In the genomic region with DNA sequence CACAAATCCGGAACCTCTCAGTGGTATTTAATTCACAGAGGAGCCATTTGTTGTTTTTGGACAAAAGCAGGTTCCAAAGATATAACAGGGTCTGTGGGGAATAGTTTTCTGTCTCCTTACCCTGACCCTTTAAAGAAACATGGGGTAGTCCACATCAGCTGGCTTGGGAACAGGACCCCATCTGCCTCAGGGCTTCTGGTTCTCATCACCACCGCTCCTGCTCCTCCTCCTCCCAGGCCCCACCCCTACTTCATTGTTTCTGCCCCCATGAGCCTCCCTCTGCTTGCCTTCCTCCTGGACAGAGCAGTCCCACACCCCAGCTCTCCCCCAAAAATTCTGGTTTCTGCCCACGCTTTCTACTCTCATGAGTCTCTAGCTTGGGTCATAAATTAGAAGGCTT, we compare ENCODE assay signal across 19 mouse cellular contexts.
DNase-seq lines count a peak whose midpoint lies in the region; ATAC-seq and TF ChIP-seq lines count a peak whose summit lies in the region.
"Had no signal": no experiment of that assay in that cellular context is flagged by ENCODE, and none has a peak within 500 bp of the region (broad histone marks: within the 10 kb centered on the region; RNA-seq: fewer than 3 reads in every experiment).

No protein-coding gene starts in this region.

- no peak overlapping the region for H3K9ac ChIP-seq in heart, embryonic 12.5 days
- H3K9ac ChIP-seq in kidney, postnatal 0 days (ENCODE audit: low read depth, low read length) = no peak overlapping the region
- H3K9ac ChIP-seq: forebrain, embryonic 13.5 days; heart, embryonic 15.5 days; hindbrain, embryonic 13.5 days; limb, embryonic 12.5 days; liver, postnatal 0 days had no signal

- H3K4me2 ChIP-seq in heart, embryonic 12.5 days = no peak overlapping the region
- H3K4me2 ChIP-seq in kidney, postnatal 0 days (ENCODE audit: low read length) = no peak overlapping the region
- H3K4me2 ChIP-seq: forebrain, embryonic 13.5 days; heart, embryonic 15.5 days; hindbrain, embryonic 13.5 days; limb, embryonic 12.5 days; liver, embryonic 11.5 days; midbrain, embryonic 11.5 days had no signal

- peak; percentile 48 to 74 for DNase-seq in heart, adult 18-20 months
- peak; percentile 73 for DNase-seq in kidney, postnatal 0 days (ENCODE audit: low spot score)
- no peak for DNase-seq in kidney, postnatal 25 days
- DNase-seq in heart, postnatal 14 days = peak; percentile 26 to 34
- peak; percentile 34 to 49 for DNase-seq in kidney, postnatal 4 days
- DNase-seq in left cerebral cortex, adult 11 months (ENCODE audit: low spot score) = no peak
- DNase-seq in left cerebral cortex, adult 8-10 months (ENCODE audit: low spot score in 2 of 2) = no peak
- DNase-seq: adrenal gland, postnatal 36 days; cerebellum, adult 9-10 months; liver, postnatal 0 days; lung, postnatal 14 days had no signal

- WGBS in heart, embryonic 12.5 days = 70% methylated on average over 3 of the region's 3 CpGs
- WGBS in kidney, postnatal 0 days = 55% methylated on average over 3 of the region's 3 CpGs

- peaks cover 14% of the 10 kb centered on the region for H3K4me1 ChIP-seq in heart, embryonic 12.5 days (replicated peaks)
- 0 out of 2 replicates have a peak, but pooled peaks cover 5% of the 10 kb centered on the region for H3K4me1 ChIP-seq in kidney, postnatal 0 days (replicated peaks; ENCODE audit: insufficient read depth, low read length)
- H3K4me1 ChIP-seq: forebrain, embryonic 13.5 days; heart, embryonic 15.5 days; hindbrain, embryonic 13.5 days had no signal

- H3K27me3 ChIP-seq in heart, embryonic 12.5 days (replicated peaks) = no peaks in the 10 kb centered on the region
- no peaks in the 10 kb centered on the region for H3K27me3 ChIP-seq in kidney, postnatal 0 days (ENCODE audit: insufficient read depth, low read length)
- H3K27me3 ChIP-seq: forebrain, embryonic 13.5 days; heart, embryonic 15.5 days; hindbrain, embryonic 13.5 days; limb, embryonic 12.5 days had no signal

- no peak for ATAC-seq in heart, embryonic 12.5 days (ENCODE audit: insufficient number of reproducible peaks, low FRiP score)
- 0 out of 2 replicates have a peak, but pooled peaks have one; percentile 43 for ATAC-seq in kidney, postnatal 0 days (replicated peaks; ENCODE audit: low FRiP score, low read depth)
- ATAC-seq: forebrain, embryonic 13.5 days; liver, postnatal 0 days had no signal

- H3K4me3 ChIP-seq in heart, embryonic 12.5 days = no peak overlapping the region
- H3K4me3 ChIP-seq in kidney, postnatal 0 days (replicated peaks; ENCODE audit: low read depth, low read length) = no peak overlapping the region
- H3K4me3 ChIP-seq: forebrain, embryonic 13.5 days; heart, embryonic 15.5 days; hindbrain, embryonic 13.5 days; limb, embryonic 12.5 days had no signal

- H3K9me3 ChIP-seq in heart, embryonic 12.5 days (replicated peaks) = no peaks in the 10 kb centered on the region
- no peaks in the 10 kb centered on the region for H3K9me3 ChIP-seq in kidney, postnatal 0 days (replicated peaks; ENCODE audit: low read length)
- H3K9me3 ChIP-seq: forebrain, embryonic 13.5 days; heart, embryonic 15.5 days; hindbrain, embryonic 13.5 days; limb, embryonic 12.5 days had no signal

- no peak for TF ChIP-seq CTCF in kidney, postnatal 0 days (IDR thresholded peaks at IDR 0.05; ENCODE audit: low read depth)

- H3K27ac ChIP-seq in heart, embryonic 12.5 days (ENCODE audit: poor library complexity, severe bottlenecking) = no peak overlapping the region
- H3K27ac ChIP-seq in kidney, postnatal 0 days = no peak overlapping the region
- H3K27ac ChIP-seq: forebrain, embryonic 13.5 days; heart, embryonic 15.5 days; hindbrain, embryonic 13.5 days; limb, embryonic 12.5 days; stomach, postnatal 0 days had no signal

- H3K36me3 ChIP-seq in heart, embryonic 12.5 days = no peaks in the 10 kb centered on the region
- H3K36me3 ChIP-seq in kidney, postnatal 0 days (ENCODE audit: insufficient read depth, low read length) = no peaks in the 10 kb centered on the region
- H3K36me3 ChIP-seq: heart, embryonic 15.5 days; hindbrain, embryonic 13.5 days; limb, embryonic 12.5 days had no signal

- intact Hi-C loops in heart, postnatal 14 days (cut with DNase I) = no loop called here

Comparison
In these comparisons a context has a peak if more than half of its experiments do, and no peak if none do; other contexts are left out.
1. DNase-seq: peak in heart, adult 18-20 months (2 of 2), kidney, postnatal 0 days (single experiment), heart, postnatal 14 days (2 of 2) and kidney, postnatal 4 days (2 of 2); none in kidney, postnatal 25 days (0 of 2), left cerebral cortex, adult 11 months (single experiment) and left cerebral cortex, adult 8-10 months (0 of 2).